Mouse (Mus musculus) olfactory bulb, adult 2 months (tissue): ENCODE results near the gene Hephl1.

Experiments used
- CTCF ChIP-seq: fragments of 200-500 bp; IDR thresholded peaks from 2 replicates; pipeline ENCODE4 v1.5.1; 2012; ENCODE audit warnings: low read depth, mild to moderate bottlenecking, low read length, moderate library complexity; ENCODE audit not compliant: insufficient read depth
- POLR2A ChIP-seq: fragments of 200-500 bp; IDR thresholded peaks from 2 replicates; pipeline ENCODE4 v1.6.1; 2012; ENCODE audit warnings: mild to moderate bottlenecking, low read depth, low read length, moderate library complexity; ENCODE audit not compliant: insufficient read depth

DNA sequence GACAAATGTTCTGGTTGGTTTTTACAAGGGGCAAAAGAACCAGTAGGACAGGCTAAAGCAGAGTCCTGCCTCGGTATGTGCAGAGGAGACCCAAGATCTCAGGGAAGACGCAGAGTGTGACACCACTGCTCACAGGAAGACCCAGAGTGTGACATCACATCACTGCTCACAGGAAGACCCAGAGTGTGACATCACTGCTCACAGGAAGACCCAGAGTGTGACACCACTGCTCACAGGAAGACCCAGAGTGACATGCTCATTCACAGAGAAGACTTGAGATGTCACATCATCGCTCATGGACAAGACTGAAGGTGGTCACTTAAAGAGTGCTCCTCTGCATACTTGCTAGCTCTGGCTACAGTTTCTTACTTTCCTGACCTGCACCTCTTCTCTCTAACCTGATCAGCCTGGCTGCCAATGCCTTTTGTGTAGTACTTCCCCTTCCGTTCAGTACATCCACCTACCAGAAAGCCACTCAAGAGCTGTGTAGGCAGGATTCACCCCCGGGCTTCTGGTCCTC, 91.3 kb downstream of the Hephl1 start:
- TF ChIP-seq CTCF (no peak), POLR2A (no peak)
